Mouse (Mus musculus) forebrain, embryonic 11.5 days (tissue): ENCODE measurements at regions not wholly inside any gene's neighbourhood (a gene's known extent, or its start where the extent isn't known, plus 50 kb on each side); places are given as distances from the start of the nearest gene placed in this dataset.

Experiments
- ATAC-seq: fragments of 200-750 bp; cut with Nextera tagmentation; replicated peaks from 2 replicates; pipeline ENCODE4 v1.8.0; 2017; ENCODE audit warnings: moderate TSS enrichment; ENCODE audit not compliant: low FRiP score
- DNase-seq: peaks from one replicate; pipeline ENCODE4 v3.0.0-alpha.2; 2017; ENCODE audit warnings: low spot score
- H3K27ac ChIP-seq: fragments of 300-500 bp; sonication (generic); 2 replicates; pipeline ENCODE4 v1.5.1; 2014; ENCODE audit warnings: low read depth, low read length
- H3K27me3 ChIP-seq: fragments of 300-500 bp; sonication (generic); 2 replicates; pipeline ENCODE4 v1.6.1; 2014; ENCODE audit warnings: mild to moderate bottlenecking, low read length, mixed read lengths; ENCODE audit not compliant: control insufficient read depth, insufficient read depth
- H3K36me3 ChIP-seq: fragments of 300-500 bp; sonication (generic); 2 replicates; pipeline ENCODE4 v1.6.1; 2014; ENCODE audit warnings: mild to moderate bottlenecking, low read length, moderate library complexity, mixed read lengths; ENCODE audit not compliant: control insufficient read depth, insufficient read depth
- H3K4me1 ChIP-seq: fragments of 300-500 bp; sonication (generic); replicated peaks from 2 replicates; pipeline ENCODE4 v1.6.1; 2014; ENCODE audit warnings: low read length, mixed read lengths; ENCODE audit not compliant: control insufficient read depth, insufficient read depth
- H3K4me2 ChIP-seq: fragments of 300-500 bp; sonication (generic); 2 replicates; pipeline ENCODE4 v1.6.1; 2014; ENCODE audit warnings: low read depth, mild to moderate bottlenecking, low read length, moderate library complexity, mixed read lengths; ENCODE audit not compliant: severe bottlenecking
- H3K4me3 ChIP-seq: fragments of 300-500 bp; sonication (generic); 2 replicates; pipeline ENCODE4 v1.5.1; 2014; ENCODE audit warnings: low read depth, low read length
- H3K9ac ChIP-seq: fragments of 300-500 bp; sonication (generic); 2 replicates; pipeline ENCODE4 v1.6.1; 2014; ENCODE audit warnings: low read length
- H3K9me3 ChIP-seq: fragments of 300-500 bp; sonication (generic); 2 replicates; pipeline ENCODE4 v1.6.1; 2016; ENCODE audit warnings: low read length, mixed read lengths; ENCODE audit not compliant: control insufficient read depth
- WGBS: fragments of 180-500 bp; shearing (Covaris S2); extraction: QIAGEN DNeasy Blood & Tissue Kit; methylation state at CpG from one replicate; pipeline ENCODE4 v1.1.7; 2014; 5-methylcytosine and 5-hydroxymethylcytosine counted together

- 69% methylated on average over 14 of the region's 14 CpGs for whole genome bisulfite sequencing
- no peaks in the 10 kb centered on the region for H3K9me3 ChIP-seq
- ATAC-seq: 0 out of 2 replicates have a peak, but pooled peaks have one; percentile 22
These were observed 112.3 kb upstream of the Gas2 start for GRCm38 (mm10) chr7:51749304-51750129.

GRCm38 (mm10) chr7:51750271-51750670 lies 111.5 kb upstream of the Gas2 start:
- no peaks in the 10 kb centered on the region; the same call in none of the 2 replicates for H3K4me1 ChIP-seq
- no peaks in the 10 kb centered on the region for H3K27me3 ChIP-seq
- no peak overlapping the region for H3K9ac ChIP-seq
- ATAC-seq: no peak
- H3K36me3 ChIP-seq: no peaks in the 10 kb centered on the region
- DNase-seq: no peak
- H3K27ac ChIP-seq: no peak overlapping the region
- H3K4me3 ChIP-seq: no peak overlapping the region
- H3K9me3 ChIP-seq: no peaks in the 10 kb centered on the region
- no peak overlapping the region for H3K4me2 ChIP-seq
- WGBS: 91% methylated on average over 1 of the region's 1 CpGs

More at GRCm38 (mm10) chr7:51749304-51750129, 112.3 kb upstream of the Gas2 start:
- H3K27ac ChIP-seq: peak overlapping the region; percentile 72; the same call in 1 of the 2 replicates
- H3K9ac ChIP-seq: no peak overlapping the region
- no peaks in the 10 kb centered on the region for H3K27me3 ChIP-seq
- H3K4me3 ChIP-seq: no peak overlapping the region
- no peaks in the 10 kb centered on the region; the same call in none of the 2 replicates for H3K4me1 ChIP-seq
- no peaks in the 10 kb centered on the region for H3K36me3 ChIP-seq
- no peak overlapping the region for H3K4me2 ChIP-seq
- no peak for DNase-seq

GRCm38 (mm10) chr7:51753062-51753461 lies 108.8 kb upstream of the Gas2 start:
- H3K27ac ChIP-seq: no peak overlapping the region
- H3K9me3 ChIP-seq: no peaks in the 10 kb centered on the region
- H3K36me3 ChIP-seq: no peaks in the 10 kb centered on the region
- WGBS: 85% methylated on average over 11 of the region's 11 CpGs
- H3K27me3 ChIP-seq: no peaks in the 10 kb centered on the region
- H3K4me2 ChIP-seq: no peak overlapping the region
- no peak overlapping the region for H3K9ac ChIP-seq
- no peaks in the 10 kb centered on the region; the same call in none of the 2 replicates for H3K4me1 ChIP-seq
- H3K4me3 ChIP-seq: no peak overlapping the region
- ATAC-seq (no peak), DNase-seq (no peak)

GRCm38 (mm10) chr7:51754208-51754888 lies 107.5 kb upstream of the Gas2 start:
- Histone ChIP-seq H3K27me3 (no peaks in the 10 kb centered on the region), H3K27ac (no peak overlapping the region), H3K9ac (no peak overlapping the region), H3K4me3 (no peak overlapping the region), H3K4me1 (no peaks in the 10 kb centered on the region; the same call in 1 of the 2 replicates), H3K4me2 (no peak overlapping the region), H3K9me3 (no peaks in the 10 kb centered on the region), H3K36me3 (no peaks in the 10 kb centered on the region)
- ATAC-seq (no peak; the same call in 1 of the 2 replicates), DNase-seq (no peak)
- WGBS: 56% methylated on average over 13 of the region's 13 CpGs

- no peaks in the 10 kb centered on the region for H3K36me3 ChIP-seq
- DNase-seq: no peak
- H3K9ac ChIP-seq: no peak overlapping the region
- no peaks in the 10 kb centered on the region for H3K9me3 ChIP-seq
- H3K4me3 ChIP-seq: no peak overlapping the region
- ATAC-seq: no peak
- no peaks in the 10 kb centered on the region for H3K27me3 ChIP-seq
- H3K27ac ChIP-seq: no peak overlapping the region
- no peaks in the 10 kb centered on the region for H3K4me1 ChIP-seq
- no peak overlapping the region for H3K4me2 ChIP-seq
- 81% methylated on average over 3 of the region's 3 CpGs for WGBS
These were observed 105.6 kb upstream of the Gas2 start for GRCm38 (mm10) chr7:51756218-51756617.

- no peaks in the 10 kb centered on the region for H3K9me3 ChIP-seq
- no peak overlapping the region for H3K9ac ChIP-seq
- H3K27me3 ChIP-seq: no peaks in the 10 kb centered on the region
- ATAC-seq (no peak), DNase-seq (no peak)
- H3K36me3 ChIP-seq: no peaks in the 10 kb centered on the region
- H3K4me3 ChIP-seq: no peak overlapping the region
- H3K4me1 ChIP-seq: no peaks in the 10 kb centered on the region
- 86% methylated on average over 3 of the region's 3 CpGs for WGBS
- H3K4me2 ChIP-seq: no peak overlapping the region
- no peak overlapping the region for H3K27ac ChIP-seq
These were observed 102.2 kb upstream of the Gas2 start for GRCm38 (mm10) chr7:51759536-51760153.

GRCm38 (mm10) chr7:51767066-51767465 lies 94.7 kb upstream of the Gas2 start:
- DNase-seq: no peak
- no peak for ATAC-seq
- H3K27ac ChIP-seq: no peak overlapping the region
- H3K27me3 ChIP-seq: no peaks in the 10 kb centered on the region
- H3K4me1 ChIP-seq: no peaks in the 10 kb centered on the region
- no peak overlapping the region for H3K4me3 ChIP-seq
- H3K36me3 ChIP-seq: no peaks in the 10 kb centered on the region
- no peaks in the 10 kb centered on the region for H3K9me3 ChIP-seq
- H3K4me2 ChIP-seq: no peak overlapping the region
- H3K9ac ChIP-seq: no peak overlapping the region

GRCm38 (mm10) chr7:51771895-51772871 lies 89.6 kb upstream of the Gas2 start:
- H3K4me2 ChIP-seq: peak overlapping the region; percentile 6; the same call in 1 of the 2 replicates
- DNase-seq (peak; percentile 63), ATAC-seq (peak; percentile 91)
- no peaks in the 10 kb centered on the region for H3K27me3 ChIP-seq
- no peak overlapping the region for H3K4me3 ChIP-seq
- H3K36me3 ChIP-seq: no peaks in the 10 kb centered on the region
- H3K27ac ChIP-seq: peak overlapping the region; percentile 67
- H3K9ac ChIP-seq: no peak overlapping the region
- WGBS: 45% methylated on average over 8 of the region's 8 CpGs
- H3K4me1 ChIP-seq: no peaks in the 10 kb centered on the region
- no peaks in the 10 kb centered on the region for H3K9me3 ChIP-seq
